Mouse (Mus musculus): ENCODE measurements around the gene Dmbx1. TPM values are rescaled to one million over a fixed set of nuclear protein-coding genes. Genes with fewer than 3 reads are reported as not detected.

The Dmbx1 gene
- total RNA-seq, 2 experiments from 2014 or later, result not detected

DNA sequence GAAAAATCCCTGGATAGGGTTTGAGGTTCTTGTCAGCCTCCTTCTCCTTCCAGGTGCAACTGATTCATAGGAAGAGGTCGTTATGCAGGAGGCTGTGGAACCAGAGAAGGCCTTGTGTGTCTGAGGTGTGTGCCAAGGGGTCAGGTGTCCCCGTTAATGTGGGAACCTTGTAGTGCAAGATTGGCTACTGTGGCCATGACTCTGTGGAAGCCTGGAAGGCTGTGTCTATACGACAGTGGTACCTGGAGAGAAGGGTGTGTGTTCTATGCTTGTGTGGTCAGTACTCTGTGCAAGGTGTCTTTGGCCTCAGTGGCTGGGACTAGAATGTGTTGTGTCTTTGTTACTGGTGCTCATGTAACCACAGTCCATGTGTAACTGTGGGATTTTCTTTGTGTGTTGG, 955 bp upstream of the Dmbx1 start:
- DNase-seq (ENCODE audit: low spot score), result no peak

DNA sequence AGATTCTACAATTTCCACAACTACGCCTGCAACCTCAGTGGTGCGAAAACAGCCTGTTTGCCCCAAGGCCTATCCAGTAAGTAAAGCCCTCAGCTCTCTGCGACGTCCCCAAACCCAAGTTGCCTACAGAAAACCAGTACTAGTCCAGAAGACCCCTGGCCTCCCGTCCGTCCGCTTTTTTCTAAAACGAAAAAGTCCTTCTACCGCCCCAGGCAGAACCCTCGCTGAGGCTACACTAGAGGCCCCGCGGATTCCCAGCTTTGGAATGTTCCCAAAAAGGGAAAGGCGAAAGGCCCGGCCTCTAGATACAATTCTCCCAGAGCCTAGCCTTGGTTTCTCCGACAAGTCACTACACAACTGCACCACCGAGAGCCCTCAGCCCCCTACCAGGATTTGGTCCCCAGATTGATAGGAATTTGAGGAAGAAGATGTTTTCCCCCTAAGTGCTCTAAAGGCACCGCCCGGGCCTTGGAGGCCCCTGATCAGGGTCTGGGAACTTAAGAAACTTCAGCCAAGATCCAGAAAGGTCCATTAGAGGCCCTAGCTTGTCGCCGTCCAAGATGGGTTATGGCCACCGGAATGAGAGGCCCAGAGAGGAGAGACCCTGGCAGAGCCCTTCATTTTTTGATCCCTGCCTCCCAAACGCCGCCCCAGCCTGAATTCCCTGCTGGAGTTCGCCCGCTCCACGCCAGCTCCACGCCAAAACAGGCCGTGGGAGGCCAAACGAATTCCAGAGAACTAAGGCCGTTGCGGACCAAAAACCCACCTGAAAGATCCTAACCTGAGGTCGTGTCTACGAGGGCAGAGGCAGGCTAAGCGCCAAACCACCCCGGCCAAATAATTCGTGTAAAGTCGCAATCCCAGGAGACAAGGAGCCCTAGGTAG, 1.2 kb downstream of the Dmbx1 start:
- no peak for DNase-seq (ENCODE audit: low spot score)

DNA sequence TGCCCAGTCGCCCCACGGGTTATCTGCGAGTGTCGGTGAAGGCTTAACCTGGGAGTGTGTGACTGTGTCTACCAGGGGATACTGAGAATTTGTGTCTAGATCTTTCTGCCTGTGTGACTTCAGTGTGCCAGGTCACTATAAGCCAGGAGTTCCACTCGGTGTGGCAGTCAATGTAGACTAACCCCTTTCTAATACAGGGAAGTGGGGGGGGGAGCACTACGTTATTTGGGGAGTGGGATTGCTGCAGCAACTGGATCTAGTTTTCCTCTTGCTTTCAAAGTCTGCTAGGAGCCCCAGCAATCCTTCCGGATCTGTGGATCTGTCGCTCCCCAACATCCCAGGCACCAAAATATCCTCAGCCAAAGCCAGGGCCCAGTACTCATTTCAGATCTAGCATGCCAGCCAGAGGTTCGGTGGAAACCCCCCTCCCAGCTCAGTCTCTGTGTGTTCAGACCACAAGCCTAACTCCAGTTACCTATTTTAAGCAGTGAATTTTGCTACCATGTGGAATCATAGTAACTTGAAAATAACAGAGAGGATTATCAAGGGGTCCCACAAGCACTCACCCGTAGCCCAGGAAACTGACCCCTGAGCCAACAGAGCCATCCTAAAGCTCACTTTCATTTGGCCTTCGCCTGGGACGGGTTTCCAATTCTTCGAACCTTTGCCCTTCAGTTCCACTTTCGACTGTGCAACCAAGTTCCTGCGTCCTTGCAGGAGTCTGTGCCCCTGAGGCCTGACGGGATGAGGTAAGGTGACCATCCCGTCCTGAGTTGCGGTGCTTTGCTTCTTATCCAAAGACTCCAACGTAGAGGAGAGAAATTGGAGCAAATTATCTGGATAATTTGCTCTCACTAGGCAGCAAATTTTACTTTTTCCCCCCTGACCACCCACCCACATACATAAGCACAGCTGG, 2.4 kb downstream of the Dmbx1 start:
- no peak for DNase-seq (ENCODE audit: low spot score)

DNA sequence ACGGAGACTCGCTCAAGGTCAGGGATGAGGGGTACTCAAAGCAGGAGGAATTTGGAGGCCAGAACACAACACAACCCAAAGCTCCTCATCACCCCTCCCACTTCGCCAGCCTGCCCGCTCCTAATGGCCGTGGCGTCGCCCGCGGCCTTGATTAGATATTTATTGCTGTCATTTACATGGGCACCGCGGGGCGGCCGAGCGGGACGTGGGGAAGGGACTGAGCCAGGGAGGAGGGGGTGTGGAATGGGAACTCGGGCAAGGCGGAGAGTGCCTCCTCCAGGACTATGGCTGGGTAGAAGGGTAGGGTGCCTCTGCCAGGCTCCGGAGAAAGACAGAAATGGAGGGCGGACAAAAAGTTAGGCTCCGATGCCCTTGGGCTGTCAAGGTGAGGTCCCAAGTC, 3.1 kb downstream of the Dmbx1 start:
- no peak for DNase-seq (ENCODE audit: low spot score)

DNA sequence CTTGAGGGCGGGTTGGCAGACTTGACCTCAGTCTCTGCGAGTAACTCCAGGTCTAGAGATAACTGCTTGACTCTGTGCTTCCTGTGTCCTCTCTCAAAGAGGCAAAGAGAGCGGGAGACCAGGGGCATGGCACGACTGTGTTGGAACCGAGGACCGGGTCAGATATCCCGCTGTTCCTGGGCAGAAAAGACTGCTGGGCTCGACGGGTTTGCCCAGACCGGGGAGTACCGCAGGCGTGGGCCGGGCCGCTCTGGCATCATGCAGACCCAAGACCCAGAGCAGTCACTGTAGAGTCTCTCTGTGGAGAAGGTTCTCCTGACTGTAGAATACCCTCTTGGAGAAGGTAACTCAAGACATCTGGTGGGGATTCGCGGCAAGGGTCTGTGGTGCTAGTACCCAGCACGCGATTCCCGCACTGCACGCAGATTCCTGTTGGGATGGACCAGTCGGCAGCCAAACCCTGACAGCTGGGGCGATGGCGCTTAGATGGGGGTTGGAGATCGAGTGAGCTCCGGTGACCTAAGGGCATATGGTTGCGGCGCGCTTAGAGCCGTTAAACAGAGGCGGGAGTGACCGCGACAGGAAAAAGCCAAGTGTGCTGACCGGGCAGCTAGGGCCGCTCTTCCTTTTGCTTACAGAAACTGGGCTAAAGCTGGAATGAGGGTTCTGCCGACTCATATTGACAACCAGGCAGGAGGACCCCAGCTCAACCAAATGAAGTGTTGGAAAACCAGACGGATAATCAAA, 3.7 kb downstream of the Dmbx1 start:
- no peak for DNase-seq (ENCODE audit: low spot score)

DNA sequence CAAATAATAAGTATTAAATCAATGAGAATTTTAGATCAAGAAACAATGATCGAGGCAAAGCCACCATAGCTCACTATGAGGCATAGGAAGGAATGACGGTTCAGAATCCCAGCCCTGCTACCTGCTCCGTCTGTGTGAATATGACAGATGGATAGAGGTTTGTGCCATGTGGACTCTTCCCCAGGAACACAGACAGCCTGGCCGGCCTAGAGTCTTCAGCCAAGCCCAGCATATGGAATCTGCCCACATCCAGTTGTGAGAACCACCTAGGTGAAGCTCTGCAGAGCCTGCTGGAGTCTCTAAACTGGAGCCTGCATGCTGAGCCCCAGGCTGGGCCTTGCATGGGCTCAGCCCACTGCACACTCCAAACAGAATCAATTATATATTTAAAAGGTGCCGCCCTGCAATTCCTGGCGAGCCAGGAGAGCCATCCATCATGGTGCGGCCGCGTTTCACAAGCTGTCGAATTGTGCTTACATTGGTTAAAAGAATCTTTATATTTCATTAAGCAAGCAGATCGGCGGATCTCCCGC, 8.1 kb downstream of the Dmbx1 start:
- DNase-seq (ENCODE audit: low spot score), result no peak

DNA sequence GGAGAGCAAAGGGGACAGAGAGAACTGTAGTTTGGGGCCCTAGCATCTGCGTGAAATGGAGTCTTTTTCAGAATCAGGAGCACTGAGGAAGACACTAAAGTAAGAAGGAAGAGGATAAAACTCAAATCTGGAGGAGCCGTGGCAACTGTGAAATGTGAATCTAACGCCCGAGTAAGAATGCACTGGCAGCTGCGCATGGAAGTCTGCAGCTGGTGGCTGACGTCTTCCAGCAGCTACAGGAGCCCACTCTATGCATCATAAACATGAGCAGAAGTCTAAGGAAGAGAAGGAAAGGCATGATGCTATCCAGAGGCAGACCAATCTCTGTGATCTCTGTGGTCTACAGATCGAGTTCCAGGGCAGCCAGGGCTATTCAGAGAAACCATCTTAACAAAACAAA, 12.1 kb downstream of the Dmbx1 start:
- DNase-seq (ENCODE audit: low spot score), result no peak

DNA sequence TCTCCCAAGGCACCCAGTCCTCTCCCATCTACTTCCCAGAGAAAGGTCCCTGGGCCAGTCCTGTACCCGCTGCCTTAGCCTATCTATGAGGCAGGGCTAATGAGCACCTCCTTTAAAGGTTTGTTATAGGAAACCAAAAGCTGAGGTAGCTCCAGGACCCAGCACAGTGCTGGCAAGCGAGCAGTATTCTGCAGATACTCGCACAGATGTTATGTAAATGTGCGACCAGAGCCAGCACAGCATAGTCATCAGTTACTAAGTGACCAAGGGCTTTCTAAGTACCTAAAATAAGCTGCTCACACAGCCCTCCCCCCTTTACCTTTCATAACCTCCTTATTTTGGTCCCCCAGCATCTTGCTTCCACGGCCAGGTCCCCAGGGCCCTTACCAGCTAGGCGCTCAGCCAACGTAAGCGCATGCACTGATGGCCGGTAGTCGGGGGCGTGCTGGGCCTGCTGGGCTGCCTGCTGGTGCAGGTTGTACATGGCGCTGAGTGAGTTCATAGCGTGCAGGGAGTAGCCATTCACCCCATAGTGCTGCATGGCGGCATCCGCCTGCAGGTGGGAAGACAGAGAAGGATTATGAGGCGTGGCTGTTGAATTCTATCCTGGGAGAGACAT, 16.4 kb downstream of the Dmbx1 start:
- DNase-seq (ENCODE audit: low spot score), result no peak

DNA sequence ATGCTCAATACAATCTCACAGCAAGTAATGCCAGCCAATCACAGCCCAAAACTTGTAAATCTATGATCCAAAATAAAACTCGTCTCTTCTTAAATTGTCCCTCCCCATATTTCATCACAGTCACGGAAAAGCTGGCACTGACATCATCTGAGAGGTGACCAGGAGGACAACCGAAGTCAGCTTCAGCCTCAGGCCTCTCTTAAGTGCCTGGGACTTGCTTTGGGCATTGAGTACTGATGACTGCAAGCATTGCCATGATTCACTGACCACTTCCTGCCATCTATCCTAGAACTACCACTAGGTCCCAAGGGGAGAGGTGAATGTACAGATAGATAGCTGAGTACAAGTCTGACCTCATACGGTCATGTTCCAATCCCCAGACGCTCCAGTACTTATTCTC, 17.0 kb downstream of the Dmbx1 start:
- no peak for DNase-seq (ENCODE audit: low spot score)

DNA sequence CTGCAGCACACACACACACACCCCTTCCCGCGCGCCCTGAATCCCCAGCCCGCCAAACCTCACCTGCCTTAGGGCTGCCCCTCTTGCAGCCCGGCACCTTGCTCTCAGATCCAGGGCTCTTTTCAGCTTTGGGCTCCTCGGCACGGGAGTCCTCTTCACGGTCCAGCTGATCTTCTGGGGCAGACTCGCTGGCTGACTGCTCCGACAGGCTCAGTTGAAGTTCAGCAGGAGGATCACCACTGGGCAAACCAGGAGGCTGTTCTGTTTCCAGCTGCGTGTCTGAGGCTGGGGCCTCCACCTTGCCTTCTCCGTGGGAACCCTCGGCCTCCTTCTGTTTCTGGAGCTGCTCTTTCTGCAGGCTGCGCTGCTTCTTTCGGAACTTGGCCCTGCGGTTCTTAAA, 19.8 kb downstream of the Dmbx1 start:
- DNase-seq (ENCODE audit: low spot score), result no peak

DNA sequence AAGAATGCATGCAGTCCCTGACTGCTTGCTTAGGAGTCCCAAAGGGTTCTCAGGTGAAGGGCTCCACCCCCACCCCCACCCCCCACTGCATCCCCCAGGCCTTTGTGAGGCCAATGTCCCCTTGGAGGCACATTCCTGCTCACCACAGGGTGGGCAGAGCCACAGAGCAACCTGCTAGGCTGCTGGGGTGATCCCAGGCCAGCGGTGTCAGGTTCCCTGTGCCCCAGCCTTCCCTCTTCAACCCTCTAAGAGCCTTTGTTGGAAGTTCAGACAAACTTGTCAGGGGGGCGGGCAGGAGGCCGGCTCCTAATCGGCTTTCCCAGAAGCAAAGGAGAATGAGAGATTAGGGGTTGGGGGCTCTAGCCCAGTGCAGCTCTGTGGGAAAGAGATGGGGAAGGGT, 28.1 kb downstream of the Dmbx1 start:
- DNase-seq (ENCODE audit: low spot score), result no peak

DNA sequence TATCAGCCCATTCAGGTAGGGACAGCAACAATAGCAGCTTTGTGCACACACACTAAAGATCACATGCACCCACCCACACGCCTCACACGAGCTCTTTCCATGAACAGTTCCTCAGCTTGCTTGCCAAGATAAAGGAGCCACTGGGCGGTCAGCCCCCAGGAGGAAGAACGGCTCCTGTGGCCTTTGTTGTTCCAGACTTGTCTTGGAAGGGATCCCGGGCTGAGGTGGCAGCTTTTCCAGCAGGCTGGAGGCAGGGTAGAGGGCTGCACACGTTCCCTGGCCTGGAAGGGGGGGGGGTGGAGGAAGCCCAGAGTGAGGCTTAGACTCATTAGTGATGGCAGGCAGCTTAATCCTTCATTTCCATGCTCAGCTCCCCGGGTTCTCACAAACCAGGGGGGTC, 31.1 kb downstream of the Dmbx1 start:
- no peak for DNase-seq (ENCODE audit: low spot score)

DNA sequence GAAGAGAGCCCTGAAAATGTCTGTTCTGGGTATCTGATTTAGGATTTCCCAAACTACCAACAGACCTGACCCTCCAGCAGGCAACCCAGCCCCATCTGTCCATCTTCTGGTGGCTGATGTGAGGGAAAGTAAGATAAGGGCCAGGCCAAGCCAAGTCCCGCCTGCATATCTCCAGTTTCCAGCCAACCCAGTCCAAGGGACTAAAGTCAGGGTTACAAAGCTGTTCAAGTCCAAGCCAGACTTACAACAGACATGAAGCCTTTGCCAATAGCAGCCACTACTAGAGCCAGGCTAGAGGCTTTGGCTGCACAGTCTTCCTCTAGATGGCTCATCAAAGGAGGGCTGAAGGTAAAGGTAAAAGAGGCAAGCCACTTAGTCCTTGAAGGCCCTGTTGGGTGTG, 31.7 kb downstream of the Dmbx1 start:
- DNase-seq (ENCODE audit: low spot score), result no peak

DNA sequence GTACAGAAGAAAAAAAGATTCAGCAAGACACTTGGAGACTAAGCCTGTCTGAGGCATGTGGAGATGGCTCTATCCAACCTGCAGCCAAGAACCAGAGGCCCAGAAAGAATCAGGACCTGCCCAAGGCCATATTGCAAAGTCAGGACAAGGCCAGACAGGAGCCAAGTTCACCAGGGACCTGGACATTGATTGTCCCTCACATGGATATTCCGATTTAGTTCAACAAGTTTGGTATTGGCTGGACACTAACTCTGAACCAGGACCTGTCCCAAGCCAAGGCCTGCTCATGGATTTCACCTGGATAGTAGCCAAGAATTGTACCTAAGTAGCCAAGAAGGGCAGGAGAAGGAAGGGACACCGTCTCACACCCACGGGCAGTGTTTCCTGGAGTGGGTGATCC, 32.9 kb downstream of the Dmbx1 start:
- no peak for DNase-seq (ENCODE audit: low spot score)

DNA sequence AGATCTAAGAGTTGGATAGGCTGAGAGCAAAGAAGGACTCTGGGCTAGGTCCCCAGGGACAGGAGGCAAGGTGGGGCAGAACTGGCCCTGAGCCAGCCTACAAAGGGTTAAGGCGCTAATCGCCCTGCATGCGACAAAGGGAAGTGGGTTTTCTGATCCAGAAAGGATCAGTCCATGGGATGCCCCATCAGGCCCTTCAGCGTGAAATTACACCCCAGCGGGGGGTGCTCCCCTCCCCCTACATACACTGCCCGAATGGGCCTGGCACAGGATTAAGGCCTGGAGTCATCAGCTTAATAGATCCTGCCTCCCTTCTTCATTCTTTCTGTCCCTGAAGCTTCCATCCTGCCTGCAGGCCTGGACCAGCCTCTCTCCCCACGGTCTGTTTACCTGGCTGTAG, 34.0 kb downstream of the Dmbx1 start:
- no peak for DNase-seq (ENCODE audit: low spot score)

DNA sequence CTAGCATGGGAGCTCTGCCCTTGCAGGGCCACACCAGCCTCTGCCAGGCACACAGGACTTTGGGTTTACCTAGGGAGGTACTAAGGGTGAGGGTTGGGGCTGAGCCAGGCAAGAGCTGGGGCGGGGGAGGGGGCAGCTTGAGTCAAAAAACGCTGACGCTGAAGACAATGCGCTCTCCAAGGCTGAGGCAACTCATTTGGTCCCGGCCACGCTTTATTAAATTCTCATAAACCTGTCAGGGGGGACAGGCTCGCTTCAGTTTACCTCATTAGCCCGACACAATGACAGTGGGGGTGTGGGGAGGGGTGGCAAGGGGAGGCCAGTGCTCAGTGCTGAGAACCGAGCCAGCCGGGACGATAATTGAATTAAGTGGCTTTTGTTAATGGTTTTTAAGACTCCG, 35.4 kb downstream of the Dmbx1 start:
- no peak for DNase-seq (ENCODE audit: low spot score)

DNA sequence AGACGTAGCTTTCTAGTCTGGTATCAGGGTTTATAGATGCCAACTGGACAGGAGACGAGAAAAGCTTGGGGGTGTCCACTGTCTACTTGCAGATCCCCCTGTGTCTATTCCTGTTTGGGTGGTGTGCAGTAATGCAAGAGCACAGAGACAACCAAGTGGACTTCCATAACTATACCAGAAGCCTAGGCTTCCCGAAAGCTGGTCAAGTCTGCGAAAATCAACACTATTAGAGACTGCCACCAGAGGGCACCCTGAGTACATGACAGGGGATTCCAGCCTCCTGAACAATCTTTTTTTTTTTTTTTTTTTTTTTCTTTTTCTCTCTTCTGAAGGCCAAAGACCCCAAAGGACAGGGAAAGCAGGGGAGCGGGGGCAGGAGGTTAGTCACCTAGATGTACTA, 36.9 kb downstream of the Dmbx1 start:
- peak; percentile 65 for DNase-seq (ENCODE audit: low spot score)

DNA sequence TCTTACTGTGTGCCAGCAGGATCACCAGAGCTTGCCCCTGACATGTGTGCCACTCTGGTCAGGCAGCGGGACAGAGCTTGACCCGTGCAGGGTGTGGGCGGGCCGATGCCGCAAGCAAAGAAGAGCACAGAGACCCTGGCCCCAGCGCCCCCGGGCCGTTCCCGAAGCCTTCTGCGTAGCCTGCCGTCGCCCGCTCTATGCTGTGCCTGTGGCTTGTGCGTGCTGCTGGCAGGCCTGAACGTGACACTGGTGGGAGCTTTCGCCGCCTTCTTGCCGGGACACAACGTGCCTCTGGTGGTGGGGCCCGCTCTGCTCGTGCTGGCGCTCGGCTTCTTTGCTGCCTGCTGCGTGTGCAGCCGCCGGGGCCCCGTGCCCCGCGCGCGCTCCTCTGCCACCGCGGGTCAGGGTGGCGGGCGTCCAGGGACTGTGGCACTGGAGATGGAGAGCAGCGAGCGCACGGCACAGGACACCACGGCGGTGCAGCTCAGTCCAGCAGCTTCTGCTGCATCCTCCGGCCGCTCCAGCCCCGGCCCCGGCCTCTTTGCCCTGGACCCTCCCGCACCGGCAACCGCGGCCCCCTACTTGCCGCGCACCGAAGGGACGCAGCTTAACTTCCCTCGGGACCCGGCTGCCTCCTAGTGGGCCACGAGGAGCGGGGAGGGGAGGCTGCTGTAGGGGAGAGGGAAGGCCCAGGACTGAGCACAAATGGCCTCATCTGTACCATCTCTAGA, 41.7 kb downstream of the Dmbx1 start:
- no peak for DNase-seq (ENCODE audit: low spot score)

DNA sequence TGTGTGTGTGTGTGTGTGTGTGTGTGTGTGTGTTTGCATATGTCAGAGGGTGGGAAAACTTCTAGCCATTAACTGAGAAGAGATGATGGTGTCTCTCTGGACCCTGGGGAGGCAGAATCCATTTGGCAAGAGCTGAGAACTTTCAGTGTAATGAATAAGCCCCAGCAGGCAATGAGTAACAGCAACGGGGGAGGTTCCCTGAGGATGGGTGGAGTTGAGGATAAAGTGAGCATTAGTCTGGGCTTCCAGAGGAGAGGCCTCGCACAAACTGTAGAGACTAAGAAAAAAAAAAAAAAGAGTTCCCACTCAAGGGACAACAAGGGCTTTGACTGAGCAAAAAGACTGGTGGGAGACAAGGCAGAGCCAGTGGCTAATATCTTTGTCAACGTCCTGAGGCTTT, 45.4 kb downstream of the Dmbx1 start:
- DNase-seq (ENCODE audit: low spot score), result no peak

DNA sequence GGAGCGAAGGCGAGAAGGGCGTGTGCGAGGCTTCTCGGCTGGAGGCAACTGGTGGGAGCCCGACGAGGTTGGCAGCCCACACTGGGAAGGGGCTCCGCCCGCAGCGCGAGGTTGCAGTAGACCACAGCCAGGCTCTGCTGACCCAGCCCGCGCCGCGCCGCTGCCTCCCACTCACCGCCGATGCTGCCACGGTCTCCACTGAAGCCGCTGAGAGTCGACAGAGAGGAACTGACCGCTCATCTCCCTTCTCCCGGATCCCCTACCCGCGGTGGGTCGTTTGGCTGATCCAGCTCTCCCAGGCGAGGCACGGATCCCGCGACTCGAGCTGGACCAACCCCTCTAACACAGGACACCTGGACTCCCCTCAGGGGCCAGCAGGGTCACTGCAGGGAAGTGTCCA, 49.2 kb downstream of the Dmbx1 start, which contains the start of gene 6430628N08Rik:
TSS of gene 6430628N08Rik (plus strand) at position 113 of the 400 bp plus-strand sequence.
- no peak for DNase-seq (ENCODE audit: low spot score)

Measured in gastrocnemius, adult 18-20 months (tissue).